ENCODE assay signal across 9 mouse cellular contexts in genomic region chr7:110625489-110625888, GRCm38 (mm10). TPM values are rescaled to one million over a fixed set of nuclear protein-coding genes. Genes with fewer than 3 reads are reported as not detected.
DNase-seq lines count a peak whose midpoint lies in the region; ATAC-seq and TF ChIP-seq lines count a peak whose summit lies in the region.
"Had no signal": no experiment of that assay in that cellular context is flagged by ENCODE, and none has a peak within 500 bp of the region (broad histone marks: within the 10 kb centered on the region; RNA-seq: fewer than 3 reads in every experiment).

No protein-coding gene starts in this region.

- no peak overlapping the region for H3K27ac ChIP-seq in heart, embryonic 13.5 days (replicated peaks)
- H3K27ac ChIP-seq in lung, embryonic 16.5 days (ENCODE audit: low read length) = no peak overlapping the region
- no peak overlapping the region for H3K27ac ChIP-seq in embryonic facial prominence, embryonic 10.5 days (replicated peaks)
- H3K27ac ChIP-seq in liver, embryonic 14.5 days = no peak overlapping the region

- no peak for DNase-seq in heart, postnatal 14 days
- no peak for DNase-seq in lung, postnatal 14 days
- no peak for DNase-seq in embryonic facial prominence, embryonic 10.5 days (ENCODE audit: low spot score)
- DNase-seq in liver, embryonic 14.5 days (ENCODE audit: low read depth in 3 of 3, low spot score in 3 of 3) = no peak
- DNase-seq in gastrocnemius, adult 18-20 months (ENCODE audit: low spot score) = no peak
- DNase-seq: cerebellum, adult 11 months had no signal

- TF ChIP-seq EP300 in liver, embryonic 14.5 days (IDR thresholded peaks at IDR 0.05; ENCODE audit: low read depth) = no peak

- no peaks in the 10 kb centered on the region for H3K9me3 ChIP-seq in heart, embryonic 13.5 days
- no peaks in the 10 kb centered on the region for H3K9me3 ChIP-seq in lung, embryonic 16.5 days (ENCODE audit: control insufficient read depth, low read length)
- H3K9me3 ChIP-seq in embryonic facial prominence, embryonic 10.5 days = no peaks in the 10 kb centered on the region
- no peaks in the 10 kb centered on the region for H3K9me3 ChIP-seq in liver, embryonic 14.5 days (ENCODE audit: control insufficient read depth, low read length)

- peak overlapping the region; percentile 64 for H3K4me3 ChIP-seq in heart, embryonic 13.5 days
- no peak overlapping the region; the same call in 1 of the 2 replicates for H3K4me3 ChIP-seq in lung, embryonic 16.5 days (ENCODE audit: low read length)
- peak overlapping the region; percentile 41 for H3K4me3 ChIP-seq in embryonic facial prominence, embryonic 10.5 days
- no peak overlapping the region for H3K4me3 ChIP-seq in liver, embryonic 14.5 days (ENCODE audit: insufficient read depth in 1 of 2, low read depth in 2 of 2, low read length in 2 of 2)

- H3K36me3 ChIP-seq in heart, embryonic 13.5 days = no peaks in the 10 kb centered on the region
- no peaks in the 10 kb centered on the region for H3K36me3 ChIP-seq in lung, embryonic 16.5 days (ENCODE audit: control insufficient read depth, insufficient read depth, low read length)
- no peaks in the 10 kb centered on the region for H3K36me3 ChIP-seq in embryonic facial prominence, embryonic 10.5 days (replicated peaks)
- H3K36me3 ChIP-seq in liver, embryonic 14.5 days (replicated peaks; ENCODE audit: control insufficient read depth, insufficient read depth, low read depth) = no peaks in the 10 kb centered on the region

- H3K9ac ChIP-seq in heart, embryonic 13.5 days = peak overlapping the region; percentile 65; the same call in 1 of the 2 replicates
- no peak overlapping the region for H3K9ac ChIP-seq in lung, embryonic 16.5 days (ENCODE audit: low read length)
- H3K9ac ChIP-seq in liver, embryonic 14.5 days (replicated peaks) = no peak overlapping the region

- peaks cover 54% of the 10 kb centered on the region for H3K4me1 ChIP-seq in heart, embryonic 13.5 days
- peaks cover 53% of the 10 kb centered on the region for H3K4me1 ChIP-seq in lung, embryonic 16.5 days (replicated peaks; ENCODE audit: control insufficient read depth, insufficient read depth, low read length)
- H3K4me1 ChIP-seq in embryonic facial prominence, embryonic 10.5 days = peaks cover 45% of the 10 kb centered on the region
- H3K4me1 ChIP-seq in liver, embryonic 14.5 days (replicated peaks; ENCODE audit: control insufficient read depth in 2 of 2, insufficient read depth in 2 of 2, low read length in 1 of 2) = no peaks in the 10 kb centered on the region

- intact Hi-C loops in heart, postnatal 14 days (cut with DNase I) = loop anchor here (5.0 kb wide), 1 partner anchor 43 kb away; no protein-coding TSS in a partner anchor

- 60% methylated on average over 10 of the region's 10 CpGs for WGBS in heart, embryonic 13.5 days
- WGBS in lung, embryonic 16.5 days = 56% methylated on average over 10 of the region's 10 CpGs
- WGBS in embryonic facial prominence, embryonic 10.5 days = 55% methylated on average over 10 of the region's 10 CpGs
- WGBS in liver, embryonic 14.5 days (ENCODE audit: insufficient replicate concordance) = 32% methylated on average over 10 of the region's 10 CpGs

- TF ChIP-seq CTCF in liver, embryonic 14.5 days (IDR thresholded peaks at IDR 0.05; ENCODE audit: low read depth) = no peak

- H3K27me3 ChIP-seq in heart, embryonic 13.5 days (replicated peaks) = peaks cover 58% of the 10 kb centered on the region
- H3K27me3 ChIP-seq in lung, embryonic 16.5 days (ENCODE audit: control insufficient read depth, insufficient read depth, low read depth, low read length) = peaks cover 19% of the 10 kb centered on the region
- peaks cover 77% of the 10 kb centered on the region for H3K27me3 ChIP-seq in embryonic facial prominence, embryonic 10.5 days (replicated peaks; ENCODE audit: low read depth, poor library complexity, severe bottlenecking)
- H3K27me3 ChIP-seq in liver, embryonic 14.5 days (ENCODE audit: control insufficient read depth, insufficient read depth, low read length) = peaks cover 66% of the 10 kb centered on the region

- H3K4me2 ChIP-seq in heart, embryonic 13.5 days = peak overlapping the region; percentile 96
- peak overlapping the region; percentile 99 for H3K4me2 ChIP-seq in lung, embryonic 16.5 days (ENCODE audit: low read depth, low read length)
- H3K4me2 ChIP-seq in liver, embryonic 14.5 days (ENCODE audit: low read depth) = peak overlapping the region; percentile 42

- no peak for ATAC-seq in heart, embryonic 13.5 days (ENCODE audit: extremely low read depth, insufficient number of reproducible peaks, low FRiP score, low TSS enrichment)
- no peak for ATAC-seq in lung, embryonic 16.5 days (ENCODE audit: low read depth)
- ATAC-seq in liver, embryonic 14.5 days (ENCODE audit: insufficient read depth) = no peak
- ATAC-seq in cerebellum, adult (ENCODE audit: insufficient number of reproducible peaks, low FRiP score, low TSS enrichment) = no peak

RNA-seq across cellular contexts. Expression of gene Adm, which starts 2.0 kb away (rescaled TPM):
- polyA plus RNA-seq in heart, embryonic 13.5 days (2015; fragmentation: Nextera tagmentation; extraction: Ambion mirVana) = 9.8 and 12.0 TPM in 2 replicates
- total RNA-seq in heart, postnatal 14 days (2021) = 10 to 100 TPM in 1 of 2 experiments, 1 to 10 TPM in 1; 9.8 to 15.5 TPM
- 6.4 and 8.2 TPM in 2 replicates for polyA plus RNA-seq in lung, embryonic 16.5 days (2015; fragmentation: Nextera tagmentation; extraction: Ambion mirVana)
- 1.9 and 2.9 TPM in 2 replicates for polyA plus RNA-seq in embryonic facial prominence, embryonic 10.5 days (2016; fragmentation: Nextera tagmentation; extraction: Ambion mirVana)
- polyA plus RNA-seq in liver, embryonic 14.5 days (2012; rRNA removed) = 1.5 TPM in 2 replicates
- polyA plus RNA-seq in liver, embryonic 14.5 days (2014; fragmentation: Nextera tagmentation; extraction: Ambion mirVana) = 1.2 and 1.4 TPM in 2 replicates
- 1 to 10 TPM; 2.9 to 4.0 TPM for total RNA-seq in gastrocnemius, adult 18-20 months (2021)

RNA-seq across cellular contexts. Expression of gene Sbf2, which starts 10.8 kb away (rescaled TPM):
- polyA plus RNA-seq in heart, embryonic 13.5 days (2015; fragmentation: Nextera tagmentation; extraction: Ambion mirVana) = 25.7 and 26.6 TPM in 2 replicates
- total RNA-seq in heart, postnatal 14 days (2021) = 10 to 100 TPM; 47.4 to 54.3 TPM
- 37.0 and 37.9 TPM in 2 replicates for polyA plus RNA-seq in lung, embryonic 16.5 days (2015; fragmentation: Nextera tagmentation; extraction: Ambion mirVana)
- 27.8 and 29.5 TPM in 2 replicates for polyA plus RNA-seq in embryonic facial prominence, embryonic 10.5 days (2016; fragmentation: Nextera tagmentation; extraction: Ambion mirVana)
- 2.6 and 2.9 TPM in 2 replicates for polyA plus RNA-seq in liver, embryonic 14.5 days (2012; rRNA removed)
- 3.3 TPM in 2 replicates for polyA plus RNA-seq in liver, embryonic 14.5 days (2014; fragmentation: Nextera tagmentation; extraction: Ambion mirVana)
- 1 to 10 TPM; 9.1 to 9.3 TPM for total RNA-seq in gastrocnemius, adult 18-20 months (2021)

Comparison
In these comparisons a context has a peak if more than half of its experiments do, and no peak if none do; other contexts are left out.
1. H3K4me2 ChIP-seq: peak in every context shown above with its lines; median percentile 99 in lung, embryonic 16.5 days; 96 in heart, embryonic 13.5 days; 42 in liver, embryonic 14.5 days.
2. H3K4me3 ChIP-seq: peak in heart, embryonic 13.5 days (single experiment) and embryonic facial prominence, embryonic 10.5 days (single experiment); none in lung, embryonic 16.5 days (single experiment) and liver, embryonic 14.5 days (0 of 2).